Mouse (Mus musculus) liver, adult 2 months (tissue): Measurements from ENCODE around the gene Rxfp4. TPM values are rescaled to one million over a fixed set of nuclear protein-coding genes. Genes with fewer than 3 reads are reported as not detected.

ENCODE experiments used
- DNase-seq: peaks from one replicate; pipeline ENCODE4 v3.0.0-alpha.2; 2011; ENCODE audit warnings: low read depth, low spot score; ENCODE audit errors: extremely low read depth
- H3K27ac ChIP-seq: fragments of 200-500 bp; replicated peaks from 2 replicates; pipeline ENCODE4 v1.5.1; 2012; ENCODE audit warnings: low read depth, mild to moderate bottlenecking, control low read depth, inconsistent platforms, low read length; ENCODE audit not compliant: insufficient read depth
- H3K27me3 ChIP-seq: fragments of 200-500 bp; 2 replicates; pipeline ENCODE4 v1.6.1; 2012; ENCODE audit warnings: mild to moderate bottlenecking, moderate library complexity, low read length, inconsistent platforms; ENCODE audit not compliant: control insufficient read depth, insufficient read depth
- H3K36me3 ChIP-seq: fragments of 200-500 bp; 2 replicates; pipeline ENCODE4 v1.6.1; 2012; ENCODE audit warnings: low read length, inconsistent platforms; ENCODE audit not compliant: control insufficient read depth, insufficient read depth
- H3K4me1 ChIP-seq: fragments of 200-500 bp; 2 replicates; pipeline ENCODE4 v1.6.1; 2011; ENCODE audit warnings: low read length; ENCODE audit not compliant: control insufficient read depth, insufficient read depth
- H3K4me3 ChIP-seq: fragments of 200-500 bp; 2 replicates; pipeline ENCODE4 v1.5.1; 2011; ENCODE audit warnings: low read depth, mild to moderate bottlenecking, control low read depth, low read length, moderate library complexity; ENCODE audit not compliant: insufficient read depth
- H3K79me2 ChIP-seq: fragments of 200-500 bp; 2 replicates; pipeline ENCODE4 v1.6.1; 2012; ENCODE audit warnings: inconsistent platforms, mild to moderate bottlenecking, low read length, moderate library complexity; ENCODE audit not compliant: control insufficient read depth, insufficient read depth
- H3K9ac ChIP-seq: fragments of 200-500 bp; 2 replicates; pipeline ENCODE4 v1.6.1; 2012; ENCODE audit warnings: low read depth, mild to moderate bottlenecking, control low read depth, inconsistent platforms, low read length
- CTCF ChIP-seq: fragments of 200-500 bp; IDR thresholded peaks from 2 replicates; pipeline ENCODE4 v1.5.1; 2011; ENCODE audit warnings: low read depth, low read length, control low read depth
- POLR2A ChIP-seq: fragments of 200-500 bp; IDR thresholded peaks from 2 replicates; pipeline ENCODE4 v1.6.1; 2011; ENCODE audit warnings: low read length, control low read depth; ENCODE audit not compliant: insufficient read depth; ENCODE audit errors: extremely low read depth
- WGBS: fragments of 180-500 bp; shearing (Covaris S2); methylation state at CpG from one replicate; pipeline ENCODE4 v1.1.7; 2018; 5-methylcytosine and 5-hydroxymethylcytosine counted together
- polyA plus RNA-seq: library from polyadenylated mRNA; depleted of rRNA; stranded (reverse); fragments of >200 nt; gene quantifications from 2 replicates; pipeline ENCODE4 v1.2.3, GENCODE M21; 2012
- total RNA-seq: library from RNA; depleted of rRNA; stranded (reverse); fragments of >200 nt; gene quantifications from 2 replicates; pipeline ENCODE4 v1.2.3, GENCODE M21; 2014

Rxfp4 gene
- total and polyA plus RNA-seq, 2 experiments: not detected

- H3K4me1 ChIP-seq: peaks cover 6% of the 10 kb centered on the region
- WGBS: 14% methylated on average over 36 of the region's 36 CpGs
These were observed 31.3 kb downstream of the Rxfp4 start for GRCm38 (mm10) chr3:88621537-88622112.

GRCm38 (mm10) chr3:88620992-88621536, 31.9 kb downstream of the Rxfp4 start:
- TF ChIP-seq POLR2A (0 out of 2 replicates have a peak, but pooled peaks have one; percentile 23), CTCF (no peak)
- under 1% methylated on average over 64 of the region's 64 CpGs for WGBS
- peaks cover 6% of the 10 kb centered on the region for H3K4me1 ChIP-seq
- H3K27ac ChIP-seq: peak overlapping the region; percentile 43
- DNase-seq: no peak
- peak overlapping the region; percentile 58 for H3K9ac ChIP-seq
- no peaks in the 10 kb centered on the region; the same call in 1 of the 2 replicates for H3K79me2 ChIP-seq
- H3K27me3 ChIP-seq: 0 out of 2 replicates have a peak, but pooled peaks cover 7% of the 10 kb centered on the region
- H3K4me3 ChIP-seq: peak overlapping the region; percentile 74
- H3K36me3 ChIP-seq: no peaks in the 10 kb centered on the region

More at GRCm38 (mm10) chr3:88621537-88622112, 31.3 kb downstream of the Rxfp4 start:
- peaks cover 3% of the 10 kb centered on the region; the same call in 1 of the 2 replicates for H3K79me2 ChIP-seq
- H3K9ac ChIP-seq: peak overlapping the region; percentile 58
- H3K36me3 ChIP-seq: no peaks in the 10 kb centered on the region
- TF ChIP-seq CTCF: no peak
- TF ChIP-seq POLR2A: no peak
- H3K4me3 ChIP-seq: peak overlapping the region; percentile 74
- H3K27me3 ChIP-seq: 0 out of 2 replicates have a peak, but pooled peaks cover 7% of the 10 kb centered on the region
- DNase-seq: no peak
- peak overlapping the region; percentile 75 for H3K27ac ChIP-seq

- no peak for DNase-seq
- Histone ChIP-seq H3K79me2 (no peaks in the 10 kb centered on the region; the same call in 1 of the 2 replicates), H3K4me1 (peaks cover 6% of the 10 kb centered on the region), H3K9ac (peak overlapping the region; percentile 58), H3K36me3 (no peaks in the 10 kb centered on the region), H3K4me3 (peak overlapping the region; percentile 74), H3K27ac (peak overlapping the region; percentile 43; the same call in 1 of the 2 replicates), H3K27me3 (0 out of 2 replicates have a peak, but pooled peaks cover 7% of the 10 kb centered on the region)
- no peak for TF ChIP-seq POLR2A
- TF ChIP-seq CTCF: no peak
- WGBS: 37% methylated on average over 15 of the region's 15 CpGs
These were observed 32.6 kb downstream of the Rxfp4 start for GRCm38 (mm10) chr3:88620146-88620991.

GRCm38 (mm10) chr3:88619113-88620097, 33.5 kb downstream of the Rxfp4 start:
- Histone ChIP-seq H3K4me1 (peaks cover 6% of the 10 kb centered on the region), H3K27ac (no peak overlapping the region), H3K79me2 (no peaks in the 10 kb centered on the region; the same call in 1 of the 2 replicates), H3K36me3 (no peaks in the 10 kb centered on the region), H3K4me3 (no peak overlapping the region), H3K9ac (no peak overlapping the region), H3K27me3 (0 out of 2 replicates have a peak, but pooled peaks cover 7% of the 10 kb centered on the region)
- no peak for DNase-seq
- TF ChIP-seq CTCF: no peak
- TF ChIP-seq POLR2A: no peak
- 93% methylated on average over 9 of the region's 9 CpGs for WGBS

GRCm38 (mm10) chr3:88618074-88618871, 34.7 kb downstream of the Rxfp4 start:
- Histone ChIP-seq H3K27me3 (0 out of 2 replicates have a peak, but pooled peaks cover 7% of the 10 kb centered on the region), H3K4me3 (no peak overlapping the region), H3K79me2 (no peaks in the 10 kb centered on the region), H3K9ac (no peak overlapping the region), H3K27ac (no peak overlapping the region), H3K36me3 (no peaks in the 10 kb centered on the region), H3K4me1 (peaks cover 6% of the 10 kb centered on the region; the same call in 1 of the 2 replicates)
- no peak for TF ChIP-seq CTCF
- TF ChIP-seq POLR2A: no peak
- DNase-seq: no peak
- 88% methylated on average over 8 of the region's 8 CpGs for WGBS
